Mouse (Mus musculus) heart, postnatal 10 days (tissue): ENCODE results near the gene Nova2. TPM values are rescaled to one million over a fixed set of nuclear protein-coding genes. Genes with fewer than 3 reads are reported as not detected.

Experiments used
- DNase-seq, 2 experiments: peaks; one replicate each; pipeline ENCODE4 v3.0.0; 2021
- intact Hi-C: fragments of 180-260 bp; cut with DNase I; formaldehyde crosslinking; loops from one replicate; pipeline ENCODE4 v1.15.1; 2025
- total RNA-seq, 2 experiments: library from RNA; stranded (reverse); gene quantifications; 2 replicates each; pipeline ENCODE4 v1.2.3; 2021

Gene Nova2
- total RNA-seq = 10 to 100 TPM in 1 of 2 experiments, 1 to 10 TPM in 1; 9.9 to 10.1 TPM

- intact Hi-C loops = no loop called here
Measured at GRCm38 (mm10) chr7:18925162-18925938, at the start of gene Nova2. Nova2 (plus strand) TSS chr7:18925888.

DNA sequence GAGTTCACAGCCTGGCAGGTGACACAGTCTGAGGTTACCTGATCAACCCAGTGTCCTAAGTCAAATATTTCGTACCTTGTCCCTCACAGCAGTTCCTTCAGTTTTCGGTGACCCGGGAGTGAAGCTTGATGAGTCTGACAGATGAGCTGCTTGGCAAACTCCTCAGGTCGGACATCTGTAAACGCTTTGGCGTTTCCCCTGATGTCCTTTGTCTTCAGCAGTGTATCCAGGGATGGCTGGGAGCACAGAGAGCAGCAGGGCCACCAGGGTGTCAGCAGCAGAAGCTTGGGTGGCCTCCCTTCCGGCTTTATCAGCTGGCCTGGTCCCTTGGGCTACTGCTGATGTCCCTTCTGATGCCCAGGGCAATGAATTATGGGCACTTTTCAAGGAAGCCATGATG is 47.0 kb upstream of the Nova2 start:
- intact Hi-C loops = no loop called here
- no peak for DNase-seq

More at GRCm38 (mm10) chr7:18925162-18925938, at the start of gene Nova2:
- peak; percentile 86 to 88 for DNase-seq

GRCm38 (mm10) chr7:18883991-18884744 is 41.5 kb upstream of the Nova2 start:
- intact Hi-C loops = no loop called here
- DNase-seq = no peak

- DNase-seq = no peak
- intact Hi-C loops = no loop called here
Measured at GRCm38 (mm10) chr7:18884745-18885422, 40.8 kb upstream of the Nova2 start.

- no peak for DNase-seq
- intact Hi-C loops = no loop called here
Measured at GRCm38 (mm10) chr7:18886963-18887362, 38.7 kb upstream of the Nova2 start.

DNA sequence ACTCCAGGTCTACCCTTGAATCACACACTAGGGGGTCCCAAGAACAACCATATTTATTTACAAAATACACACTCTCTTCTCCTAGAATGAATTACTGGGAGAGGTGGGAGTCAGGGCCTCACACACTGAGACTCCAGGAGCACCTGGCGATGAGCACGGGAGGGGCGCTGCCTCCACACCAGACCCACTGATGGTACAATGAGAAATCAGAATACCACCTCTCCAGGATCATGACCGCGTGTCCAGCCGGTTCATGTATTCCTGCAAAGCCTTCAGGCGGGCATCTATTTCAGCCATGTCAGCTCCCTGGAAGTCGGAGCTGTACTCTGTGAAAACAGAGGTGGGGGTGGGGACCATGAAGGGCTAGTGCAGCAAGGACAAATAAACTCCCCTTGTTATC is 34.8 kb upstream of the Nova2 start:
- DNase-seq = no peak
- intact Hi-C loops = no loop called here

GRCm38 (mm10) chr7:18891872-18892599 is 33.7 kb upstream of the Nova2 start:
- peak; percentile 87 to 91 for DNase-seq
- intact Hi-C loops = no loop called here

DNA sequence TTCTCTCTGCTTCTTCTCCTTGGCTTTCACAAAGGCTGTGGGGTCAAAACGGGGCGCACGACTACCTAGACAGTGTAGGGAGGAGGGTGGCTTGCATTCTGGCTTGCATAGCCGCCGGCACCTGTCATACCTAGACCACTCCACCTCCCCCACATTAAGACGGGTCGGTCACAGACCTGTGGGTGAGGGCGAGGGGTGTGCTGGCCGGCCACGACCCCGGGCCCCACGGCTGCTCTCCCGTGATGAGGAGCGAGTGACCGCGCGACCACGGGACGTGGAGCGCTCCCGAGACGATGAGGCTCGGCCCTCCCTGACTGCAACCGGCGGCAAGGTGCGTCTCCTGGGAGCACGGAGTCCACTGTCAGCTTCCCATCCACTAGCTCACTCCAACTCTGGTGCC is 32.7 kb upstream of the Nova2 start:
- intact Hi-C loops = no loop called here
- DNase-seq = no peak

DNA sequence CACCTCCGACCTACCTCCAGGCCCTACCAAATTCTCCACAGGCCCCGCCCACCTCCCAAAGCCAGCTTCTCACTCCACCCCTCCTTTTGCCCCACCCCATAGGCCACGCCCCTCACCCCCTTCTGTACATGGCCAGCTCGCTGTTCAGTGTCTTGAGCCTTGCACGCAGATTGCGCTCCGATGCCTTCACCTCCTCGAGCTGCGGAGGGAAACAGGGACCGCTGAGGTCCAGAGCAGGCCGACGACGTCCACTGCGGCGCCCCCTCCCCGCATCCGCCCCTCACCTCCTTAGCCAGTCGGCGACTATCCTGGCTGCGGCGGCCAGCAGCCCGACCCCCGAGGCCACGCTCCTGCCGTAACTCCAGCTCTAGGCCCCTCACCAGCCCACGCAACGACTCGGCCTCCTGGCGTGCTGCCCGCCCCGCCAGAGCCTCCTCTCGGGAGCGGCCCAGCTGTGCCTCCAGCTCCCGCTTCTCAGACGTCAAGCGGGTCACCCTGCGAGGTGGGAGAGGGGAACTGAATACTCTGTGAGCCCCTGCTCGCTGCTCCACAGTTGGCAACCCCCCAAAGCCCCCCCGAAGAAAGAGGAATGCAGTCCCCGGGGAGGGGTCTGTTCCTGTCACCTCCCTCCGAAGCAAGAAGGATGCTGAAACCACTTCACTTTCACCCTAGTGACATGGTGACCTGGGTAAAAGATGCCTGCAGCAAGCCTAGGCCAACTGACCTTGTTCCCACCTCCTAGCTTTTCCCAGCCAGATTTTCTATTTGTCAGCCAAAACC is 31.8 kb upstream of the Nova2 start:
- peak; percentile 40 to 60 for DNase-seq
- intact Hi-C loops = no loop called here

GRCm38 (mm10) chr7:18896536-18896935 is 29.2 kb upstream of the Nova2 start:
- DNase-seq = peak; percentile 50 to 73
- intact Hi-C loops = loop anchor here (2.0 to 5.0 kb wide), 3 partner anchors 24 to 128 kb away; partner anchors contain the start of gene Sympk

DNA sequence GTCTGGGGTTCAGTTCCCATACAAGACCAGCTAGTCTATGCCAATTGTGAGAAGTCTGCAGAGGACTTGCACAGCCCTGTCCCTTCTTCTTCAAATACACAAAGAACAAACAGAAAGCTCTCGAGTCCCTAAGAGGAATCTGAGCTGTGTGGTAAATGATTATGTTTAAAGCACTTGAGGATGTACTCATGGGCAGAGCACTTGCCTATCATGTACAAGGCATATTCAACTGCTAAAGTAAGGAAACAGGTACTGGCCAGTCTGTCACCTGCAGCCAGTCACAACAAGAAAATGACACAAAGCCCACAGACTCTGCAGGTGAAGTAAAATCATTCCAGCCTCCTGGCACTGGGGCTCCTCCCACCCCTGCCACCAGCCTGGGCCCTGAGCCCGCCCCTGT is 25.2 kb upstream of the Nova2 start:
- intact Hi-C loops = no loop called here
- DNase-seq = no peak

DNA sequence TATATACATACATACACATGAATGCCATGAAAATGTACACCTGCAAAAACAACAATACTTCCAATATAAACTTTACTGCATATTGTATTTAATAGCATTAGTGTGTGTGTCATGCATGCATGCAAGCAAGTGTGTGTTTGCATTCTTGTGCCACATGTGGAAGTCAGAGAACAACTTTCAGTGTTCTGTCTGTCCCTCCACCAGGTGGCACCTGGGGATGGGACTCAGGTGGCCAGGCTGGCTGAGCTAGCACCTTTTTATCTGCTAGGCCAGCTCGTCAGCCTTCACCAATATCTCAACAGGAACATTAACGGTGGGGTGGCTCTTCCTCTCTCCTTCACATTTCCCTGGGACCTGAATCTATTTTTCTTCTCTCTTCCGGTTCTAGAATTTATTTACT is 23.2 kb upstream of the Nova2 start:
- intact Hi-C loops = no loop called here
- DNase-seq = no peak

- no peak for DNase-seq
- intact Hi-C loops = no loop called here
Measured at GRCm38 (mm10) chr7:18904971-18905370, 20.7 kb upstream of the Nova2 start.

- intact Hi-C loops = no loop called here
- no peak for DNase-seq
Measured at GRCm38 (mm10) chr7:18909797-18910196, 15.9 kb upstream of the Nova2 start.

DNA sequence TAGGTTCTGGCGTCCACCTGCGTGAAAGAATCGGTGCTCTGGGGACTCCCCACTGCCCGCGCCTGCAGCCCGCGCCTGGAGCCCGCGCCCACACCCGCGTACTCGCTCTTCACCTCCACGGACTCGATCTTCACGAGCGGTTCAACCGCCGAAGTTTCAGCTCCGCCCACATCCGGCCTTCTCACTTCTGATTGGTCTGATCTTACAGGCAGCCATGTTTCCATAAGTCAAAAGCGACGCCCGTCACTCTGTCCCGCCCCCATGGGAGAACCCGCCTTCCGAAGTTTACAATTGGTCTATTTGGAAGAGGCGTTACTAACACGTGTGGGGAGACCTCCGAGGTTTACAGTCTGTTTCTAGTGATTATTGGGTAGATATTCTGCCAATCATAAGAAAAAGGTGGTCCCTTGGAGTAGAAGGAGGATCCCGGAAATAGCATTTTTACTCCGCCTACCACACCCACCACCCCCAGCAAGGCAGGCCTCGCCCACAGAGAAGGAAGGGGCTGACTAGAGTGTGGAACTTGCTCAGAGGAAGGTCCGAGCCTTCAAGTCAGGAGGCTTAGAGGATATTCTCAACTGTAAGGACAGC is 15.4 kb upstream of the Nova2 start, which contains the start of gene Ccdc61:
Ccdc61 (minus strand) TSS at position 175 of the 591 bp plus-strand sequence.
- DNase-seq = peak; percentile 98 to 99
- intact Hi-C loops = no loop called here

DNA sequence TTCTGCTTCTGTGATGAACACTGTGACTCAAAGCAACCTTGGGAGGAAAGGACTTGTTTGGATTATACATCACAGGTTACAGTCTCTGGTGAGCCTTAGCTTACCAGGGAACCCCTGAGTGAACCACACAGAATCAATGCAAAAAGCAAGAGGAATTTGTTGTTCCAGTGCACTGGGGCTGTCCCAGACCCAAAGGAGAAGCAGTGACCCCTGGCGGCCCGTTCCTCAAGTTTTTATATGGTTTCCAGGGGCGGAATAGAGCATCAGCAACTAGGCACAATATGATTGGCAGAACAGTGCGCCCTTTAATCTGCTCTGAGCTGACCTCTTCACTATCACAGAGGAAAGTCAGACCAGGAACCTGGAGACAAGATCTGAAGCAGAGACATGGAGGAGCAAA is 9.4 kb upstream of the Nova2 start:
- DNase-seq = no peak
- intact Hi-C loops = no loop called here

DNA sequence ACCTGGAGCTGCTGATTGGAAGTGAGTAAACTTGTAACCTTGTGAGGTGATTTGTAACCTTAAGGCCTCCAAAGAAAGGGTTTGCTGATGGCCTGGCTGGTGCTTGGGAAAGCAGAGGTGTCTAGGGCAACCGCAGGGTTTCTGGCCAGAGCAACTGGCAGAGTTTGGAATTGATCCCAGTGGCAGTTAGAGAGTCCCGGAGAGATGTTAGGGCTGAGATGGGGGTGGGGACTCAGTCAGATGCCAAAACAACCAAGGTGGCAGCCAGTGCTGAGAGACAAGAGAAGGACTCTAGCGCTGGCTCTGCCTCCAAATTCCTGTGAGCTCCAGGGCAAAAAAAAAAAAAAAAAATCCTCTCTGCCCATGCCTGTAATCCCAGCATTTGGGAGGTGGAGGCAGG is 7.8 kb upstream of the Nova2 start:
- DNase-seq = peak; percentile 50 to 57
- intact Hi-C loops = no loop called here

DNA sequence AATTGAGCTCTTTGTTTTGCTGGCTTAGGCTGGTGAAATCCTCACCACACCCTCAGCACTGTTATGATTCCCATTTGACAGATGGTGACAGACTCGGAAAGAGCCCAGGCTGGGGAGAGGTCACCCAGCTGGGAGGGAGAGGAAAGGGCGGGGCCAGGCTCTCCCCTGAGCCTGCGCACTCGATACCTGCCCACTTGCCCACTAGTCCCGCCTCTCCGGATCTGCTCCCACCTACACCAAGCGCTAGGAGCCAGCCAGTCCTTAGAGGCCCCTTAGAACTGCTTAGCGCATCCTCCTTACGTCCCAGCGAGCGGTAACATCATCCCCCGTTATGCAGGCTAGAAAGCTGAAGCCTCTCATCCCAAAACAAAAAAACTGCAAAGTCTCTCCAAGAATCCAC is 4.6 kb upstream of the Nova2 start:
- peak; percentile 43 to 56 for DNase-seq
- intact Hi-C loops = loop anchor here (2.0 kb wide), 1 partner anchor 24 kb away; no protein-coding TSS in a partner anchor

GRCm38 (mm10) chr7:18922807-18923206 is 2.9 kb upstream of the Nova2 start:
- DNase-seq = no peak
- intact Hi-C loops = no loop called here
